Mouse (Mus musculus) small intestine, adult 2 months (tissue): Measurements from ENCODE around the gene Tenm3.

Source experiments
- CTCF ChIP-seq: fragments of 200-500 bp; IDR thresholded peaks from 2 replicates; pipeline ENCODE4 v1.5.1; 2012; ENCODE audit warnings: low read depth, mild to moderate bottlenecking, control low read depth, inconsistent platforms, low read length, moderate library complexity, mixed read lengths; ENCODE audit not compliant: insufficient replicate concordance, insufficient read length; ENCODE audit errors: extremely low read depth
- POLR2A ChIP-seq: fragments of 200-500 bp; IDR thresholded peaks from 2 replicates; pipeline ENCODE4 v1.6.1; 2012; ENCODE audit warnings: low read depth, mild to moderate bottlenecking, control low read depth, inconsistent platforms, low read length, moderate library complexity

DNA sequence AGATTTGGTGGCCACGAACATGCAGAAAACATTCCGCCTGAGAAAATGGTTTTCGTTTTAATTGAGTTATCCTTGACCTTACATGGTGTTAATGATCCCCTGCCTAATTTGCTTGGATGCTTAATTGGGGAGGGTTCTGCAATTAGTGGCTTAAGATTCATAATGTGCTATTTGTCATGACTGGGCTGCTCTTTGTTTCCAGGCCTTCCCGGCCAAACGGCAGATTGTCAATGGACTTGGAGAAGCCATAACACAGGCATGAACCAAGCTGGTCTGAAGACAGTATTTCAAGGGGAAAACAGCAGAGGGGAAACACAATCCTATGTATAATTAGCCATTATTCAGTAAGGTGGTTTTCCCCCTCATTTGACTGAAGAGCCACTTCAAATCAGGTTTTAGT is 606.8 kb downstream of the Tenm3 start:
- TF ChIP-seq CTCF (no peak), POLR2A (no peak)
